Mouse (Mus musculus) C2C12 (cell line): ENCODE measurements at regions not wholly inside any gene's neighbourhood (a gene's known extent, or its start where the extent isn't known, plus 50 kb on each side); places are given as distances from the start of the nearest gene placed in this dataset.

Experiments used
- CEBPB ChIP-seq: IDR thresholded peaks from one replicate; pipeline ENCODE4 v1.6.1; 2011; ENCODE audit warnings: low read depth, mild to moderate bottlenecking, control low read depth, moderate library complexity
- CTCF ChIP-seq: IDR thresholded peaks from one replicate; pipeline ENCODE4 v1.5.1; 2011; ENCODE audit not compliant: control insufficient read depth, insufficient read depth, insufficient read length
- FOSL1 ChIP-seq: IDR thresholded peaks from one replicate; pipeline ENCODE4 v1.8.0; 2011; ENCODE audit warnings: mild to moderate bottlenecking, low read length; ENCODE audit not compliant: poor library complexity, insufficient read depth, severe bottlenecking
- MAX ChIP-seq: IDR thresholded peaks from one replicate; pipeline ENCODE4 v1.6.1; 2011; ENCODE audit warnings: mild to moderate bottlenecking, control low read depth
- MYOD1 ChIP-seq: IDR thresholded peaks from one replicate; pipeline ENCODE4 v1.6.1; 2011; ENCODE audit warnings: low read depth; ENCODE audit not compliant: control insufficient read depth, insufficient read length
- MYOG ChIP-seq: IDR thresholded peaks from one replicate; pipeline ENCODE4 v1.6.1; 2011; ENCODE audit not compliant: control insufficient read depth, insufficient read length; ENCODE audit errors: extremely low read depth
- USF1 ChIP-seq: IDR thresholded peaks from one replicate; pipeline ENCODE4 v1.6.1; 2011; ENCODE audit warnings: low read depth, mild to moderate bottlenecking, control low read depth, moderate library complexity

- TF ChIP-seq CTCF (no peak), MAX (no peak), FOSL1 (no peak), MYOG (no peak), MYOD1 (no peak), USF1 (no peak), CEBPB (no peak)
These were observed 119.1 kb downstream of the Slc17a6 start for GRCm38 (mm10) chr7:51740928-51741327.
